Mouse (Mus musculus) liver, embryonic 11.5 days (tissue): ENCODE measurements around the gene Nck2. TPM values are rescaled to one million over a fixed set of nuclear protein-coding genes. Genes with fewer than 3 reads are reported as not detected.
A peak's percentile ranks its signal among the peaks of the same experiment; 100 is the strongest.

Experiments
- ATAC-seq: fragments of 200-750 bp; cut with Nextera tagmentation; replicated peaks from 2 replicates; pipeline ENCODE4 v1.8.0; 2017; ENCODE audit warnings: moderate number of reproducible peaks, mild to moderate bottlenecking, moderate TSS enrichment, moderate library complexity; ENCODE audit not compliant: low FRiP score
- DNase-seq: peaks from one replicate; pipeline ENCODE4 v3.0.0-alpha.2; 2017; ENCODE audit warnings: low spot score
- H3K27ac ChIP-seq: fragments of 300-500 bp; sonication (generic); 2 replicates; pipeline ENCODE4 v1.5.1; 2014; ENCODE audit warnings: mild to moderate bottlenecking, low read depth, low read length, control low read depth
- H3K27me3 ChIP-seq: fragments of 300-500 bp; sonication (generic); replicated peaks from 2 replicates; pipeline ENCODE4 v1.6.1; 2014; ENCODE audit warnings: low read length, mixed read lengths; ENCODE audit not compliant: control insufficient read depth, insufficient read depth
- H3K36me3 ChIP-seq: fragments of 300-500 bp; sonication (generic); 2 replicates; pipeline ENCODE4 v1.6.1; 2014; ENCODE audit warnings: mild to moderate bottlenecking, low read length, moderate library complexity, mixed read lengths; ENCODE audit not compliant: control insufficient read depth, insufficient read depth
- H3K4me1 ChIP-seq: fragments of 300-500 bp; sonication (generic); replicated peaks from 2 replicates; pipeline ENCODE4 v1.6.1; 2014; ENCODE audit warnings: low read length, mixed read lengths; ENCODE audit not compliant: control insufficient read depth, insufficient read depth
- H3K4me2 ChIP-seq: fragments of 300-500 bp; sonication (generic); 2 replicates; pipeline ENCODE4 v1.6.1; 2014; ENCODE audit warnings: mild to moderate bottlenecking, control low read depth, moderate library complexity
- H3K4me3 ChIP-seq: fragments of 300-500 bp; sonication (generic); 2 replicates; pipeline ENCODE4 v1.5.1; 2014; ENCODE audit warnings: low read depth, low read length, control low read depth
- H3K9ac ChIP-seq: fragments of 300-500 bp; sonication (generic); 2 replicates; pipeline ENCODE4 v1.6.1; 2014; ENCODE audit warnings: low read depth, low read length, control low read depth
- H3K9me3 ChIP-seq: fragments of 300-500 bp; sonication (generic); 2 replicates; pipeline ENCODE4 v1.6.1; 2016; ENCODE audit warnings: low read length, inconsistent platforms, mixed read lengths; ENCODE audit not compliant: control insufficient read depth
- WGBS: fragments of 180-500 bp; shearing (Covaris S2); extraction: QIAGEN DNeasy Blood & Tissue Kit; methylation state at CpG from one replicate; pipeline ENCODE4 v1.1.7; 2014; 5-methylcytosine and 5-hydroxymethylcytosine counted together
- polyA plus RNA-seq: library from polyadenylated mRNA; unstranded; fragments of >200 nt; fragmentation: Nextera tagmentation; extraction: Ambion mirVana; gene quantifications from 2 replicates; pipeline ENCODE4 v1.2.1, GENCODE M21; 2014

The Nck2 gene
- polyA plus RNA-seq, 1 experiment from 2014 or later = 24.5 TPM

GRCm38 (mm10) chr1:43403341-43403740 is 41.0 kb upstream of the Nck2 start:
- H3K36me3 ChIP-seq = no peaks in the 10 kb centered on the region
- H3K27ac ChIP-seq = no peak overlapping the region
- H3K27me3 ChIP-seq = no peaks in the 10 kb centered on the region
- H3K9me3 ChIP-seq = no peaks in the 10 kb centered on the region
- DNase-seq = no peak
- H3K4me1 ChIP-seq = peaks cover 30% of the 10 kb centered on the region
- H3K4me3 ChIP-seq = no peak overlapping the region
- H3K9ac ChIP-seq = no peak overlapping the region
- no peak for ATAC-seq
- H3K4me2 ChIP-seq = no peak overlapping the region

- H3K4me3 ChIP-seq = no peak overlapping the region
- H3K4me1 ChIP-seq = peaks cover 20% of the 10 kb centered on the region
- no peaks in the 10 kb centered on the region for H3K36me3 ChIP-seq
- ATAC-seq (no peak), DNase-seq (no peak)
- H3K27me3 ChIP-seq = no peaks in the 10 kb centered on the region
- no peak overlapping the region for H3K4me2 ChIP-seq
- no peak overlapping the region for H3K9ac ChIP-seq
- H3K9me3 ChIP-seq = no peaks in the 10 kb centered on the region
- WGBS = 53% methylated on average over 9 of the region's 9 CpGs
- no peak overlapping the region for H3K27ac ChIP-seq
Measured at GRCm38 (mm10) chr1:43404693-43405678, 39.4 kb upstream of the Nck2 start.

- no peaks in the 10 kb centered on the region for H3K9me3 ChIP-seq
- DNase-seq (no peak), ATAC-seq (no peak)
- 57% methylated on average over 4 of the region's 4 CpGs for WGBS
- peaks cover 23% of the 10 kb centered on the region for H3K4me1 ChIP-seq
- no peaks in the 10 kb centered on the region for H3K36me3 ChIP-seq
- no peak overlapping the region for H3K4me2 ChIP-seq
- no peaks in the 10 kb centered on the region for H3K27me3 ChIP-seq
- H3K9ac ChIP-seq = no peak overlapping the region
- H3K27ac ChIP-seq = no peak overlapping the region
- no peak overlapping the region for H3K4me3 ChIP-seq
Measured at GRCm38 (mm10) chr1:43409019-43409418, 35.4 kb upstream of the Nck2 start.

- H3K9ac ChIP-seq = no peak overlapping the region
- H3K4me3 ChIP-seq = no peak overlapping the region
- H3K9me3 ChIP-seq = no peaks in the 10 kb centered on the region
- 43% methylated on average over 3 of the region's 3 CpGs for whole genome bisulfite sequencing
- no peak overlapping the region for H3K4me2 ChIP-seq
- H3K27me3 ChIP-seq = no peaks in the 10 kb centered on the region
- H3K36me3 ChIP-seq = no peaks in the 10 kb centered on the region
- ATAC-seq = peak; percentile 44
- no peak for DNase-seq
- peaks cover 23% of the 10 kb centered on the region for H3K4me1 ChIP-seq
- H3K27ac ChIP-seq = peak overlapping the region; percentile 82
Measured at GRCm38 (mm10) chr1:43412825-43413224, 31.6 kb upstream of the Nck2 start.

DNA sequence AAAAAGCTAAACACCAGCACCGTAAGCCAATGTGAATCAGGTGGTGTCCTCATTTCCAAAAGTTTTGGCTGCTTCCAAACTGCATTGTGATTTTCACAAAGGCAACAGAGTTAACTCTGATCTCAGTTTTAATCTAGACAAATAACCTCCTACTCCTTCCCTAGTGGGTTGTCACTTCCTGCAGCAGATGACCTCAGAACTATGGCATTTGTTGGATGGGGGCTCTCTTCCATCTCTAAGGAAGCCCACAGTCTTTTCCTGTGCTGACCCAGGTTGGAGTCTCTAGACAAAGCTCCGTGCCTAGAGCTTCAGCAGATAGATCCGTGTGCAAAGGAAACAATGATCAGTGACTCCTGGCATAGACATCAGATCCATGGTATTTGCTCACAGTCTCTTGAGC is 31.1 kb upstream of the Nck2 start:
- H3K27ac ChIP-seq = peak overlapping the region; percentile 82
- H3K4me3 ChIP-seq = no peak overlapping the region
- WGBS = 54% methylated on average over 3 of the region's 3 CpGs
- no peaks in the 10 kb centered on the region for H3K36me3 ChIP-seq
- ATAC-seq (no peak), DNase-seq (no peak)
- peaks cover 23% of the 10 kb centered on the region for H3K4me1 ChIP-seq
- peak overlapping the region; percentile 30 for H3K9ac ChIP-seq
- H3K9me3 ChIP-seq = no peaks in the 10 kb centered on the region
- H3K27me3 ChIP-seq = no peaks in the 10 kb centered on the region
- H3K4me2 ChIP-seq = no peak overlapping the region; the same call in 1 of the 2 replicates

DNA sequence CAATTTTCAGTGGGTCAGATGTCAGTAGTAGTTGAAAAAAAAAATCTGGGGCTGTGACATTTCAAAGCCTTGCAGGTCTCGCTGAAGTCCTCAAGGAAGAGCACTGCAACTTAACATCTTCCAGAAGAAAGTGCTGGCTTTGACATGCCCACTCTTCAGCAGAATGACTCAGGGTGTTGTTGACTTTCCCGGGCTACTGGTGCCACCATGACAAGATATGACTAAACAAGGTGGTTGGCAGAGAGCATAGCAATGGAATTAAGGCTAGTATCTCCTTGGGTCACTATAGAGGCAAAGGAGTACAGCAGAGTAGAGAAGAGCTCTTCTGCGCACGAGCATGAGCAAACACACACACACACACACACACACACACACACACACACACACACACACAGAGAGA is 30.6 kb upstream of the Nck2 start:
- Histone ChIP-seq H3K4me3 (no peak overlapping the region), H3K36me3 (no peaks in the 10 kb centered on the region), H3K9me3 (no peaks in the 10 kb centered on the region), H3K9ac (peak overlapping the region; percentile 30), H3K27me3 (no peaks in the 10 kb centered on the region), H3K27ac (peak overlapping the region; percentile 82), H3K4me1 (peaks cover 22% of the 10 kb centered on the region), H3K4me2 (no peak overlapping the region; the same call in none of the 2 replicates)
- no peak for DNase-seq
- 57% methylated on average over 4 of the region's 4 CpGs for WGBS
- ATAC-seq = peak; percentile 45

- peak; percentile 99 for ATAC-seq
- Histone ChIP-seq H3K4me2 (peak overlapping the region; percentile 38; the same call in 1 of the 2 replicates), H3K4me3 (no peak overlapping the region), H3K9ac (no peak overlapping the region), H3K27me3 (no peaks in the 10 kb centered on the region), H3K9me3 (no peaks in the 10 kb centered on the region), H3K27ac (peak overlapping the region; percentile 82), H3K36me3 (no peaks in the 10 kb centered on the region), H3K4me1 (peaks cover 20% of the 10 kb centered on the region)
- DNase-seq = no peak
Measured at GRCm38 (mm10) chr1:43414228-43414627, 30.2 kb upstream of the Nck2 start.

GRCm38 (mm10) chr1:43414971-43415370 is 29.4 kb upstream of the Nck2 start:
- no peak for ATAC-seq
- Histone ChIP-seq H3K4me3 (no peak overlapping the region), H3K4me1 (peaks cover 20% of the 10 kb centered on the region), H3K9ac (no peak overlapping the region), H3K9me3 (no peaks in the 10 kb centered on the region), H3K27ac (peak overlapping the region; percentile 82; the same call in 1 of the 2 replicates), H3K36me3 (no peaks in the 10 kb centered on the region), H3K27me3 (no peaks in the 10 kb centered on the region), H3K4me2 (no peak overlapping the region)
- DNase-seq = no peak
